Mouse (Mus musculus) liver, embryonic 14.5 days (tissue): ENCODE results near the gene Zfp804b.

Experiments used
- CTCF ChIP-seq: IDR thresholded peaks from 2 replicates; pipeline ENCODE4 v1.5.1; 2016; ENCODE audit warnings: antibody characterized with exemption, low read depth, control low read depth
- EP300 ChIP-seq: IDR thresholded peaks from 2 replicates; pipeline ENCODE4 v1.6.1; 2016; ENCODE audit warnings: antibody characterized with exemption, low read depth

GRCm38 (mm10) chr5:7344145-7345010 lies at the start of gene Zfp804b:
- no peak for TF ChIP-seq CTCF
- TF ChIP-seq EP300, result no peak
